In the genomic region with DNA sequence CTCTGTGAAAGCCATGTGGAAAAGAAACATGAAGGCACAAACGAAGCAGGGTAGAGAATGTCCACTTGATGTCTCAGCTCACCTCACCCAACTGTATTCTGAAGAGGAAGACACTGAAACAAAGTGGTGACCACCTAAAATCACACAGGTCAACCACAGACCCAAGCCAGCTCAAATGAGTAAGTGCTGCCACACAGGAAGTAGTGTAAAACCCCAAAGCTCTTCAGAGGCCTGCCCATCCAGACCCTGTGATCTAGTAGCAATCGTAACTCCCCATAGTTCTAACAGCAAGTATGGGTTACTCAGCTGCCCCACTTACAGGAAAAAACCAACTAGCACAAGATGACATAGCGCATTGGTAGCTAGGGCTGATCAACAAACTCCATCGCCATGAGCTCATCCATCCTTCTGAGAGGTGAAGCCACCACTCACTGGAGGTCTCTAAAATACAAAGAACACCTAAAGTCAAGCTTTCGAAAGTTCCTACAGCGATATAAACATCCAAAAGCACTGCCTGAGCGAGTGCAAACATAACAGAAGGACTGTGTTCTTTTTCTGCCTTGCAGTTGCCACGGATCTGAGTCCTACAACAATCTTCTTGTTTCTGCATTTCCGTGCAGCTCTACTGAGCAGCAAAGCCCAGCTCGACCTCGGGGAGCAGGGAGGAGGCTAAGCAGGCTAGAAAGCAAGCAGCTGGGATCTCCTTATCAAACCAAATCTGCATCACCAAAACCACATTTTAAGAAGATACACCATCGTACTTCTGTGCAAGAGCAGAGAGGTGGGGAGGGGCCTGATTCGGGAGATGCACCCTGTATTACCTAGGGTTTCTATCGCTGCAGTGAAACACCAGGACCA, we compare ENCODE assay signal across 14 mouse cellular contexts.
DNase-seq lines count a peak whose midpoint lies in the region; ATAC-seq and TF ChIP-seq lines count a peak whose summit lies in the region.
"Had no signal": no experiment of that assay in that cellular context is flagged by ENCODE, and none has a peak within 500 bp of the region (broad histone marks: within the 10 kb centered on the region; RNA-seq: fewer than 3 reads in every experiment).

No protein-coding gene starts in this region.

- no peaks in the 10 kb centered on the region for H3K27me3 ChIP-seq in kidney, embryonic 15.5 days
- H3K27me3 ChIP-seq in liver, embryonic 14.5 days (ENCODE audit: control insufficient read depth, insufficient read depth, low read length) = no peaks in the 10 kb centered on the region
- no peaks in the 10 kb centered on the region for H3K27me3 ChIP-seq in forebrain, embryonic 11.5 days (ENCODE audit: control insufficient read depth, insufficient read depth, low read length)
- H3K27me3 ChIP-seq: embryonic facial prominence, embryonic 12.5 days; midbrain, embryonic 13.5 days had no signal

- no peak for TF ChIP-seq EP300 in liver, embryonic 14.5 days (IDR thresholded peaks at IDR 0.05; ENCODE audit: low read depth)

- no peak overlapping the region for H3K4me3 ChIP-seq in kidney, embryonic 15.5 days (replicated peaks)
- no peak overlapping the region for H3K4me3 ChIP-seq in liver, embryonic 14.5 days (ENCODE audit: insufficient read depth in 1 of 2, low read depth in 2 of 2, low read length in 2 of 2)
- no peak overlapping the region for H3K4me3 ChIP-seq in forebrain, embryonic 11.5 days (ENCODE audit: low read depth, low read length)
- H3K4me3 ChIP-seq: embryonic facial prominence, embryonic 12.5 days; left cerebral cortex, adult 2 months; midbrain, embryonic 13.5 days had no signal

- no peaks in the 10 kb centered on the region for H3K36me3 ChIP-seq in kidney, embryonic 15.5 days
- H3K36me3 ChIP-seq in liver, embryonic 14.5 days (replicated peaks; ENCODE audit: control insufficient read depth, insufficient read depth, low read depth) = no peaks in the 10 kb centered on the region
- no peaks in the 10 kb centered on the region for H3K36me3 ChIP-seq in forebrain, embryonic 11.5 days (ENCODE audit: control insufficient read depth, insufficient read depth, low read length)
- H3K36me3 ChIP-seq: embryonic facial prominence, embryonic 12.5 days; midbrain, embryonic 13.5 days had no signal

- no peak overlapping the region for H3K4me2 ChIP-seq in kidney, embryonic 15.5 days
- H3K4me2 ChIP-seq in liver, embryonic 14.5 days (ENCODE audit: low read depth) = no peak overlapping the region
- no peak overlapping the region for H3K4me2 ChIP-seq in forebrain, embryonic 11.5 days (ENCODE audit: low read depth, low read length, severe bottlenecking)
- H3K4me2 ChIP-seq: embryonic facial prominence, embryonic 12.5 days; lung, embryonic 14.5 days; midbrain, embryonic 13.5 days had no signal

- WGBS in kidney, embryonic 15.5 days = 80% methylated on average over 14 of the region's 14 CpGs
- WGBS in liver, embryonic 14.5 days (ENCODE audit: insufficient replicate concordance) = 41% methylated on average over 14 of the region's 14 CpGs
- WGBS in forebrain, embryonic 11.5 days = 88% methylated on average over 14 of the region's 14 CpGs

- H3K9me3 ChIP-seq in kidney, embryonic 15.5 days (replicated peaks) = no peaks in the 10 kb centered on the region
- H3K9me3 ChIP-seq in liver, embryonic 14.5 days (ENCODE audit: control insufficient read depth, low read length) = no peaks in the 10 kb centered on the region
- H3K9me3 ChIP-seq in forebrain, embryonic 11.5 days (ENCODE audit: control insufficient read depth, low read length) = no peaks in the 10 kb centered on the region
- H3K9me3 ChIP-seq: embryonic facial prominence, embryonic 12.5 days; midbrain, embryonic 13.5 days had no signal

- no peak for TF ChIP-seq CTCF in liver, embryonic 14.5 days (IDR thresholded peaks at IDR 0.05; ENCODE audit: low read depth)

- H3K9ac ChIP-seq in kidney, embryonic 15.5 days = no peak overlapping the region
- peak overlapping the region; percentile 24; the same call in 1 of the 2 replicates for H3K9ac ChIP-seq in liver, embryonic 14.5 days (replicated peaks)
- no peak overlapping the region for H3K9ac ChIP-seq in forebrain, embryonic 11.5 days (ENCODE audit: low read length)
- H3K9ac ChIP-seq: embryonic facial prominence, embryonic 12.5 days; lung, embryonic 14.5 days; midbrain, embryonic 13.5 days had no signal

- no peak for DNase-seq in kidney, postnatal 4 days
- DNase-seq in CD8-positive naive resting alpha-beta T cell, adult 2 months (ENCODE audit: low read depth in 2 of 2, low spot score in 2 of 2) = peak; percentile 67 to 70
- no peak for DNase-seq in liver, embryonic 14.5 days (ENCODE audit: low read depth in 3 of 3, low spot score in 3 of 3)
- DNase-seq in thymus, adult 18-20 months = peak; percentile 71 to 85
- DNase-seq in forebrain, embryonic 11.5 days (ENCODE audit: low spot score) = no peak
- no peak for DNase-seq in right cerebral cortex, adult 18-20 months
- DNase-seq in layer of hippocampus, adult 9-11 months = no peak
- DNase-seq: cerebellum, adult 11 months; kidney, adult 11 months; lung, embryonic 14.5 days had no signal

- no peak for ATAC-seq in kidney, embryonic 15.5 days (replicated peaks; ENCODE audit: low FRiP score)
- no peak for ATAC-seq in liver, embryonic 14.5 days (ENCODE audit: insufficient read depth)
- no peak for ATAC-seq in forebrain, embryonic 11.5 days (replicated peaks; ENCODE audit: low FRiP score)
- ATAC-seq: midbrain, embryonic 13.5 days had no signal

- H3K27ac ChIP-seq in kidney, embryonic 15.5 days = peak overlapping the region; percentile 45; the same call in 1 of the 2 replicates
- peak overlapping the region; percentile 10; the same call in 1 of the 2 replicates for H3K27ac ChIP-seq in liver, embryonic 14.5 days
- H3K27ac ChIP-seq in forebrain, embryonic 11.5 days (ENCODE audit: low read depth, low read length) = no peak overlapping the region
- H3K27ac ChIP-seq: embryonic facial prominence, embryonic 12.5 days; left cerebral cortex, adult 2 months; midbrain, embryonic 13.5 days had no signal

- H3K4me1 ChIP-seq in kidney, embryonic 15.5 days = peaks cover 32% of the 10 kb centered on the region
- peaks cover 40 to 74% of the 10 kb centered on the region in 2 experiments for H3K4me1 ChIP-seq in liver, embryonic 14.5 days (replicated peaks; ENCODE audit: control insufficient read depth in 2 of 2, insufficient read depth in 2 of 2, low read length in 1 of 2)
- no peaks in the 10 kb centered on the region for H3K4me1 ChIP-seq in forebrain, embryonic 11.5 days (replicated peaks; ENCODE audit: control insufficient read depth, insufficient read depth, low read length)

Comparison
In these comparisons a context has a peak if more than half of its experiments do, and no peak if none do; other contexts are left out.
1. DNase-seq: peak in CD8-positive naive resting alpha-beta T cell, adult 2 months (2 of 2) and thymus, adult 18-20 months (2 of 2); none in kidney, postnatal 4 days (0 of 2), liver, embryonic 14.5 days (0 of 3), forebrain, embryonic 11.5 days (single experiment), right cerebral cortex, adult 18-20 months (single experiment) and layer of hippocampus, adult 9-11 months (single experiment).